Mouse (Mus musculus) cortical plate, adult 2 months (tissue): ENCODE data around the gene Dscam.

Source experiments
- CTCF ChIP-seq: fragments of 200-500 bp; IDR thresholded peaks from 2 replicates; pipeline ENCODE4 v1.5.1; 2011; ENCODE audit warnings: mild to moderate bottlenecking, control low read depth, low read length; ENCODE audit not compliant: insufficient read depth; ENCODE audit errors: extremely low read depth
- POLR2A ChIP-seq: fragments of 200-500 bp; IDR thresholded peaks from 2 replicates; pipeline ENCODE4 v1.6.1; 2011; ENCODE audit warnings: mild to moderate bottlenecking, low read length, control low read depth; ENCODE audit not compliant: insufficient read depth; ENCODE audit errors: extremely low read depth

DNA sequence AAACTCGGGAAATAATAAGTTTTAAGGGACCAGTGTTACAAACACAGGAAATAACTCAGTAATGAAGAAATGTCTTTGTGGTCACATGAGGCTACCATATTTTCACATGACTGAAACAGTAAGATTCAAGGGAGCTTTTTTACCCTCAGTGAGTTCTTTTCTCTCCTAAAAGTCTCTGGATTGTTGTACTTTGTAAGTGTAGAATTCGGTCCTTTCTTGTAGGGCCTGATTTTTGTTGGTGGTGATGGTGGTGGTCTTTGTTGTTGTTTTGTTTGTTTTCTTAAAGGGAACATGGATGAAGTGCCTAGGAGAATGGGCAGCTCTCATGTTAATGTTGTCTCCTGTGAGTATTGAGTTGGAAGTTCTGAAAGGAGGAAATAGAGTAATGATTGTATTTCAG is 33.0 kb upstream of the Dscam start:
- TF ChIP-seq CTCF (no peak), POLR2A (no peak)
